Mouse (Mus musculus): Measurements from ENCODE around the gene 9330182L06Rik.

Gene 9330182L06Rik

GRCm38 (mm10) chr5:9265586-9266279 lies at the start of gene 9330182L06Rik:
9330182L06Rik (plus strand) TSS chr5:9266118.
- peak; percentile 91 to 94 for DNase-seq

DNA sequence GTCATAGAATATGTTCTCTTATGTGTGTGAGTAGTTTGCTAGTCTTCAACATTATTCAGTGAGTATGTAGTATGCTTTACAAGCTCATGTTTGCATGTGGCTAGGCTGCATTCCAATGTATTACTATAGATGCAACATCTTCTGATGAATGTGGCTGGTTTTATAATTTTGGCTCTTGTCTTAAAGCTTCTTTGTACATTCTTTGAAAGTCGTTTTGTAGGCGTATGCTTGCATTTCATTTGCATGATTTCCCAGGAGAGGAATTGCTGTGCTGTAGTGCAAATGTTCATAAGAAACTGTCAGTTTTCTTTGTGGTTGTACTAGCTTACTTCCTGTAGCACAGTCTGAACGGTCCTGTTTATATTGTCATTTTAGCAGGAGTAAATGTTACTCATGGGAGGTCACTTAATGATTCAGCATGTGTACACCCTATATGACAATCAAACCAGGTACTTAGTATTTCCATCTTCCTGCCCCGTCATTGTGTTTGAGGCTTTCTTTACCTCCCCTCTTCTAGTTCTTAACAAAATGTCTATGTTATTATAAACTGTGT lies 38.4 kb upstream of the 9330182L06Rik start:
- DNase-seq = no peak

GRCm38 (mm10) chr5:9264361-9264760 lies 1.6 kb upstream of the 9330182L06Rik start:
- no peak for DNase-seq

DNA sequence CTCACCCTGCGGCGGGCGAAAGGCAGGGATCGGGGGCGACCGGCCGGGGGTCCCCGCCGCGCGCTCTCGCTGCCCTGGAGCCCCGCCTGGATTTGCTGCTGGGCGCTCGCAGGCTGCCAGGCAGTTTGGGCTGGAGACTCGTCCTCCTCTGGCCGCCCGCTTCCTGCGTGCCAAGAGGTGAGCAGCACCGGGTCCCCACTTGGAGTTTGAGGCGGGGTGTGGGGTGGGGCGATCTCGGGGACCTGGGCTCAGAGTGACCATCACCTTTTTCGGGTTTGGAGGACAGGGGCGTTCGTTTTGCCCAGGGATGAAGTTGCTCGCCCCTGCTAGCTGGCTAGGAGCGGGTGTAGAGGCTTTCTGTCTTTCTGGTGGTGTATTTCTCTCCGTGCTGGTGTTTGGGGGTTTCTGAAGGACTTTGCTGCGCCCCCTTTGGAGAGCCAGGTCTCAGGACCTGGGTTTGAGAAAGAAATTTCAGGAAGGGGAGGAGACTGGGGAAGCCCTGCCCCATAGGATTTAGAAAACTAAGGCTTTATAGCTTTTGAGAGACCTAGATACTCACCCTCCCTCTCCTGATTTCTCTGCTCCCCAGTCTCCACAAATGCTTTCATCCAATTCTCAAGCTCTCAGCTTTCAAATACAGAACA lies 484 bp downstream of the 9330182L06Rik start:
- DNase-seq = no peak

DNA sequence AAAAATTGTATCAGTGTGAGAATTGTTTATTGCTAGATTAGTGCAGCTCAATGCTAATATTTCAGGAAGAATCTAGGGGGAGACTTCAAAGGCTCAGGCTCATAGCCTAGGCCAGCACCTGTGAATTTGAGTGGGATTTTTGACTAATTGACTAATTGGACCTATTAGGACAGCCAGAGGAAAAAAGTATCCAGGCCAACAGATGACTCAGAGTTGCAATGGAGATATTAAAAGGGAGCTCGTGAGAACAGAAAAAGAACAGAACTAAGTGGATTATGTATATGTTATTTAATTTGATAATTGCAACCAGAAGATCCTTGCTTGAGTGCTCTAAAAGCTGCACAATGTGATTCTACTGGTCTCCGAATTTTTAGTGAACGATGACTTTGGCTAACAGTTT lies 3.7 kb downstream of the 9330182L06Rik start:
- DNase-seq = no peak

- no peak for DNase-seq
Observed at GRCm38 (mm10) chr5:9272976-9273375, 7.1 kb downstream of the 9330182L06Rik start.

- peak in 1 of 2 experiments; percentile 18 for DNase-seq
Observed at GRCm38 (mm10) chr5:9295777-9296549, 30.0 kb downstream of the 9330182L06Rik start.

DNA sequence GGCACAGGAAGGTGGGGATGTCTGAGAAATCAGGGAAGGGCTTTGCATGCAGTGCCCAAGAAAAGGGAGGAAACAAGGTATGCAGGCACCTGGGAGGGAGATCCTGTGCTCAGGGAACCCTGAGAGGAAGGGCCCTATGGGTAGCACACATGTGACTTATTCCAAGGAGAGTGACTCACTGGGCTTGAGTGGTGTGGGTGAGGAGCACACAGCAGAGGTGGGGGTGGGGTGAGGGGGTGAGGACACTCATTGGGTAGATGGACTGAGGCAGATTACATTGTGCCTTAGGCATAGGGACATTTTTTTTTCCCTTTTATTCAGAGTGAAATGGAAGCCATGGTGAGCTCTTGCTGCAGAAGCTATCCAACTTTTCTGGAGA lies 30.6 kb downstream of the 9330182L06Rik start:
- DNase-seq = no peak

GRCm38 (mm10) chr5:9326863-9327262 lies 60.9 kb downstream of the 9330182L06Rik start:
- no peak for DNase-seq

- no peak for DNase-seq
Observed at GRCm38 (mm10) chr5:9327528-9327927, 61.6 kb downstream of the 9330182L06Rik start.

- peak; percentile 13 to 28 for DNase-seq
Observed at GRCm38 (mm10) chr5:9338756-9339510, 73.0 kb downstream of the 9330182L06Rik start.

DNA sequence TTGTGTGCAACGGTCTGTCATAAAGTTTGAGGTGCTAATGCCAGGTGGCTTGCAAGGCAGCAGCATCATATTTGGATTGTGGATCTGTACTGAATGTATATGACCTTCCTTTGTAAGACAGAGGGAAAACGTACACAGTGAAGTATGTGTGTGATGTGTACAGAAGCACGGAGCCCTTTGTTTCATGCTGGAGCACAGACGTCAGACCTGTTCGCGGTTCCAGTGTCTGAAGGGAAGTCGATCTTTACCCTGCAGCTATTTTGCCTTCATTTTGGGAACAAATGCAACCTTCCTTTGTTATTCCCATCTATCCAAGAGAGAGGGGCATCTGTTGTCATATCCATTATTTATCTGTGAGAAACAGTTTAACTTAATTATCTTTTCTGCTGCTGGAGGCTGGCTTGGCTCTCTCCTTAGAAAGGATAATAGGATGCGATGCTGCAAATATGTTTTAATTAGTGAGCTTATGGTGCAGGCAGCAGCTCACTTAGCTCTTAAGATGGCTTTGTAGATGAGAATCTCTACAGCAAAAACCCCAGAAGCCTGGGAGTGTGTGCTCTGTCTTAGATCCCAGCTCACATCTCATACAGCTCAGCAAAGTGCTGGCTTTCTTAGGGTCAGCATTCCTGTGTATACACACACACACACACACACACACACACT lies 73.7 kb downstream of the 9330182L06Rik start:
- DNase-seq = no peak

DNA sequence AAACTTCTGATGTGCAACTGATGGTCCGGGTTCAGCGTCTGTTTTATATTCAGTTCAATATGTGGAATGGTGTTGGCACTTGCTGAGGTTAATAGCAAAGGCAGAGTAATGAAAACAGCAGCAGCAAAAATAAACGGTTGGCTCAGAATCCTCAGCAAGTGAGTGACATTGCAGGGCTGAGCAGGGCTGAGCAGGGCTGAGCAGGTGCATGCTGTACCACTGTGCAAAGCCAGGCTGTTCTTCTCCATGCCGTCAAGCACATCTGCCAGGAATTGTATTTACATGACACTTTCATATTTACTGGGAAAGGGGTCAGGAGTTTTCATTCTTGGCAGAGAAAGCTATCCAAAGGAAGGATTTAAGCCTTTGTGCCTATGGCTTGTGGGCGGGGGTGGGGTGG lies 78.7 kb downstream of the 9330182L06Rik start:
- DNase-seq = peak; percentile 27 to 28

DNA sequence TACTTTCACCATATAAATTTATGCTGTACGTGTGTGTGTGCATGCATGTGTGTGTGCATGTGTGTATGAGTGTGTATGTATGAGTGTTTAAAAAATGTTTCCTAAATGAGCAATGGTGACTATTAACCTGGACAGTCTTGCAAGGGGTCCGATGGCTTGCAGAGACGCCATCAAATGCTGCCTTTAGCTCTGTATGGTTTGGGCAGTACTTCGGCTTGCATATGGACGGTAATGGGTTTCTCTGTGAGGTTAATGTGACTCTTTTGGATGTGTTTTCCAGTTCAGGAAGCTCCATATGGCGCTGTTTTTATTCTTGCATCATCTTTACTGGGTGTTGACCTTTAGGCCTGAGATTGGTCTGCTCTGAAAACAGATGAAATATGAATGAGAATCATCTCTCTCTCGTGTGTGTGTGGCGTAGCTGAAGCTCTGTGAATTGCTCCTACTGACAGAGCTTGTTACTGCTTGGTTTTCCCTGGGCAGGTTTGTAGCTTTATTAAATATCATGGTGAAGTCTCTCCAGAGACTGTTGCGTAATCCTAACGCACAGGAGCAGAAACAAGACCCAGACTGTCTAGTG lies 79.2 kb downstream of the 9330182L06Rik start:
- peak; percentile 27 to 29 for DNase-seq

GRCm38 (mm10) chr5:9345625-9346024 lies 79.7 kb downstream of the 9330182L06Rik start:
- DNase-seq = no peak

DNA sequence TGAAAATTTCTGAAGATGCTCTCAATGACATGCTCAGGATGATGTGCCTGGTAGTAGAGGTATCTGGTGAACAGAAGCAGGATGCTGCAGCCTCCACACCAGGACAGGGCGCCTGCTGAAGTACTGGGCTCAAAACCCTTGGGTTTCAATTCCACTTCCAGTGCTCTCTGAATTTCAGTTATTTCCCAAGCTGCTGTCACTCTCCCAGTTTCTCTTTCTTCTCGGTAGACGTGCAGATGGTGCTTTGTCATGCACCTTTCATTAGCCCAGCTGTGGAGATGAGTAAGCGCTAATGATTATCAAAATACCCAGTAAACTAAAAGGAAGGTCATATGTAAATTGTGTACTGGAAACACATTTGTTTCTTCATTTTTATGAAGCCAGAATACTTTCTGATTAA lies 80.6 kb downstream of the 9330182L06Rik start:
- no peak for DNase-seq

- DNase-seq = no peak
Observed at GRCm38 (mm10) chr5:9352163-9352562, 86.2 kb downstream of the 9330182L06Rik start.

- no peak for DNase-seq
Observed at GRCm38 (mm10) chr5:9352646-9353045, 86.7 kb downstream of the 9330182L06Rik start.

DNA sequence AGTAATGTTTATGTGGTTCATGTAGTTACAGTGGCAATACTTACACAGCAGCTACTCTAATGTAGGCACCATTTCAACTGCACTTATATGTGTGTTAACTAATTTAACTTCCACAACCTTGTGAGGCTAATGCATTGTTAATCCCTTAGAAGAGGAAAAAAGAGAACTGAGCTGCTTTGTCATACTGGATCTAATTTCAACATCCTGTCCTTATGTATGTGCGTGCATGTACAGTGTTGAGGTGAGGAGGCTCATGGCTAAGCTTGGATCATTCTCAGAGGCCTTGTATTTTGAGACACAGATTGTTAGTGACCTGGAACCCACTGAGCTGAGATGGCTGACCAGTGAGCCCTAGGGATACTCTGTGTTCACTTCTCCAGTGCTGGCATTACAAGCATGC lies 88.3 kb downstream of the 9330182L06Rik start:
- no peak for DNase-seq

DNA sequence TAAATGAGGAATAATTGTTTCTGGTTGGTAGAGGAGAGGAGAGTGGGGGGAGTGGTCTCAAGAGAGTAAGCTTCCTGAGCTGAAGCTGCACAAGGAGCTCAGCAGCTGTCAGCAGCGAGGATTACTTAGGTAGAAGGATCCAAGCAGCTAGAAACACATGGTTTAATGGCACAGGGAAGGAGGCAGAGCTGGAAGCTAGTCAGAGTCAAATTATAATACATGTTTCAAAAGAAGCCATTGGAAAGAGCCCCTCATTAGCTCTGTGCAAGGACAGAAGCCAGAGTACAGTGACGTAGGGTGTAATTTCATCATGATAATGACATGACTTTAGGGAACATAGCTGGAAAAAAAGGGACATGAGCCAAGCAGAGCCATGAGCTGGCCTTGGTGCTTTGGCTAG lies 92.2 kb downstream of the 9330182L06Rik start:
- no peak for DNase-seq

DNA sequence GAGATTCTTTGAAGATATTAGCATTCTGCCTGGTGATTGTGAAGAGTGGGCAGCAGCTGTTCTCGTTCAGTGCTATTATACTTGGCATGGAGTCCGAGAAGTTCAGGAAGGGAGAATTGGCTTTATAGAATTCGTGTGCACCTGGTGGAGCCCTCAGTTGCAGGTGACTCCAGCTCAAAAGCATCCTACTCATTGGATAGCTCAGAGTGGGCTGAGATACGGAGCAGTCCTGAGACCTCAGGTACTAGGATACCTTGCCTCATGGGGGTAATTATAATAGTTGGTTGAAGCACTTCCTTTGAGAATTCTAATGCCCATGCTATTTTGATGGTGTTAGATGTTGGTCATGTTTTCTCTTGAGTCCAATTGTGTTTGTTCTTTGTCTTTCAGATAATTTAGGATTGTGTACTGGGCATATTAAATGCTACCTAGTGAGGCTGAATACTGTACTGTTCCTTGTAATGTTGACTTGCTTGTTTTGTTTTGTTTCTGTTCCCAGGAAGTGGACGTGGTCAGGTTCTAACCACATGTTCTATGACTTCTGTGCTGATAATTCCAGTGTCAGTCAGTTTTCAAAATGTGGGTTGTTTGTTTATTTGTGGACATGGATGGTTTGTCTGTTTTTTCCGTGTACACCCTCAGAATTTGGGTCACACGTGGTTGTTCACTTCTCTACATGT lies 96.2 kb downstream of the 9330182L06Rik start:
- no peak for DNase-seq
